Mouse (Mus musculus) embryonic facial prominence, embryonic 14.5 days (tissue): ENCODE results near the gene Uaca. TPM values are rescaled to one million over a fixed set of nuclear protein-coding genes. Genes with fewer than 3 reads are reported as not detected.
A peak's percentile ranks its signal among the peaks of the same experiment; 100 is the strongest.

ENCODE experiments used
- ATAC-seq: fragments of 200-750 bp; cut with Nextera tagmentation; 2 replicates; pipeline ENCODE4 v1.8.0; 2017; ENCODE audit warnings: low read depth, moderate number of reproducible peaks, moderate TSS enrichment
- DNase-seq: peaks from one replicate; pipeline ENCODE4 v3.0.0-alpha.2; 2015; ENCODE audit warnings: low spot score
- H3K27ac ChIP-seq: fragments of 300-500 bp; sonication (generic); replicated peaks from 2 replicates; pipeline ENCODE4 v1.5.1; 2014; ENCODE audit warnings: low read depth, mild to moderate bottlenecking, low read length, moderate library complexity
- H3K27me3 ChIP-seq: fragments of 300-500 bp; sonication (generic); replicated peaks from 2 replicates; pipeline ENCODE4 v1.6.1; 2014; ENCODE audit warnings: low read length; ENCODE audit not compliant: control insufficient read depth, insufficient read depth
- H3K36me3 ChIP-seq: fragments of 300-500 bp; sonication (generic); 2 replicates; pipeline ENCODE4 v1.6.1; 2014; ENCODE audit warnings: low read length, mixed read lengths; ENCODE audit not compliant: control insufficient read depth, insufficient read depth
- H3K4me1 ChIP-seq: fragments of 300-500 bp; sonication (generic); 2 replicates; pipeline ENCODE4 v1.6.1; 2014; ENCODE audit warnings: antibody characterized with exemption, low read length; ENCODE audit not compliant: control insufficient read depth, insufficient read depth
- H3K4me2 ChIP-seq: fragments of 300-500 bp; sonication (generic); 2 replicates; pipeline ENCODE4 v1.6.1; 2014; ENCODE audit warnings: low read depth, mild to moderate bottlenecking, low read length, moderate library complexity, mixed read lengths
- H3K4me3 ChIP-seq: fragments of 300-500 bp; sonication (generic); 2 replicates; pipeline ENCODE4 v1.5.1; 2014; ENCODE audit warnings: low read depth, mild to moderate bottlenecking, low read length
- H3K9ac ChIP-seq: fragments of 300-500 bp; sonication (generic); 2 replicates; pipeline ENCODE4 v1.6.1; 2014; ENCODE audit warnings: low read depth, mild to moderate bottlenecking, low read length, moderate library complexity, mixed read lengths
- H3K9me3 ChIP-seq: fragments of 300-500 bp; sonication (generic); 2 replicates; pipeline ENCODE4 v1.6.1; 2016; ENCODE audit warnings: low read length; ENCODE audit not compliant: control insufficient read depth
- WGBS: fragments of 180-500 bp; shearing (Covaris S2); extraction: QIAGEN DNeasy Blood & Tissue Kit; methylation state at CpG from one replicate; pipeline ENCODE4 v1.1.7; 2014; 5-methylcytosine and 5-hydroxymethylcytosine counted together
- polyA plus RNA-seq: library from polyadenylated mRNA; unstranded; fragments of >200 nt; fragmentation: Nextera tagmentation; extraction: Ambion mirVana; gene quantifications from 2 replicates; pipeline ENCODE4 v1.2.1, GENCODE M21; 2014

Gene Uaca
- polyA plus RNA-seq, 1 experiment from 2014 or later = 31.8 TPM

DNA sequence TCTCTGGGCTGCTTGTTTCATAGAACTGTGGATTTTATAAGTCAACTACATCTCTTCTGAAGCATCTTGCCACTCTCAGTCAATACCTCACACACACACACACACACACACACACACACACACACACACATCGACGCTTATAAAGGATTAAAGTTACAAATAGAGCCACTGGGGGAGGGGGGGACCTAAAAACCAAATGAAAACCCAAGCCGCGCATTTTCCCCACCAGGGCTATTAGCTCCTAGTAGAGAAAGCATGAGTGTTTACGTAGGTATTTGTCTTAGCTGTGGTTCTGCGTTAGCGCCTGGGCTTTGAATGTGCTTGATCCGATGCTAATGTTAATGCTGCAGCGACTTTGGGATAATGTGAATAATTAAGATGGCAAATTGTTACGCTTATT, 4.7 kb downstream of the Uaca start:
- Histone ChIP-seq H3K36me3 (no peaks in the 10 kb centered on the region), H3K9me3 (no peaks in the 10 kb centered on the region), H3K4me2 (no peak overlapping the region), H3K4me3 (no peak overlapping the region), H3K27me3 (no peaks in the 10 kb centered on the region), H3K4me1 (no peaks in the 10 kb centered on the region), H3K9ac (no peak overlapping the region), H3K27ac (no peak overlapping the region)
- DNase-seq (no peak), ATAC-seq (no peak)
- WGBS = 34% methylated on average over 10 of the region's 10 CpGs

DNA sequence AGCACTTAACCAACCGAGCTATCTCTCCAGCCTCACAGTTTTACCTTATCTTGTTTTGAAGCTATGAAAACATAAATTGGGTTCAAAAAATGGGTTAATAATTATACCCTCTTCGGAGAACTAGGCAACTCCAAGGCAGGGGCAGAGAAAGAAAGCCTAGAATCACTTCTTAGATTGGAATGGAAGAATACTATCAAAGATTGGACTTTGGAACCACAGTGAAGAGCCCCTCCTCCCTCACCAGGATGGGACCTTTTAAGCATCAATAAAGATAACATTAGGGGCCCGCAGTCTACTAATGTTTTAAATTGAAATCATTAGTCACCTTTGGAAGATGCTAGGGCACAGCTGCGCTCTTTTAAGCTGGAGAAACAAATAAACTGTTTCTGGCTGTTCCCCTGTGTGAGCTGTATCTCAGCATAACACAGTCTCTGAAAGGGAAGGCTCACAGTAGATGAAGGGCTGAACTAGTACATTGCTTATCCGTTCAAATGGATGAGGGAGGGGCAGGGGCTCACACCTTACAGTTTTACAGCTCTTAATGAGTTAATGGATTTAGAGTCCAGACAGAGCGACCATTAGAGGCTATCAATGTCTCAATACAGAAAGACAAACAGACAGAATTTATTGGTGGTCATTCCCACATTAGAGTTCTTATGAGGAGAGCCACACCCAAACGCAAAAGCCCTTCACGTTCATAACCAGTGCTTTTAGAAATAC, 6.5 kb downstream of the Uaca start:
- Histone ChIP-seq H3K9ac (no peak overlapping the region), H3K9me3 (no peaks in the 10 kb centered on the region), H3K4me1 (no peaks in the 10 kb centered on the region), H3K4me3 (no peak overlapping the region), H3K27ac (no peak overlapping the region), H3K27me3 (no peaks in the 10 kb centered on the region), H3K4me2 (no peak overlapping the region), H3K36me3 (no peaks in the 10 kb centered on the region)
- no peak for DNase-seq
- WGBS = 78% methylated on average over 8 of the region's 8 CpGs
- ATAC-seq = no peak

DNA sequence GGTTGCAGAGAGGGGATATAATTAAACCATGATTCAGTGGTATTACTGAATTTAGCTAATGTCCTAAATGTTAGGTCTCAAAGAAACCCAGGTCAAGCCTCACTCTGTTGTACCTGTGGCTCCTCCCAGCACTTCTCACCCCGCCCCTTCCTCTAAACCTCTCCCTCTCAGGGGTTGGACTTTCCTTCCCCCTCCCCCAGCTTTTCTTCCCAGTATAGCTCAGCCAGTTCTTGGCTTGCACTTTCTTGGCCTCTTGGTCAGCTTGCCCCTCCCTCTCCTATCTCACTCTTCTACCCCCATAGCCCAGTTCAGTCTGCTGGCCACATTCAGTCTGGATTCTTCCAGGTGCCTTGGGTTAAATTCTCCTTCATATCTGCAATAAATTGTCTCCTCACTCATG, 7.4 kb downstream of the Uaca start:
- H3K9me3 ChIP-seq = no peaks in the 10 kb centered on the region
- DNase-seq = no peak
- 64% methylated on average over 1 of the region's 1 CpGs for WGBS
- H3K4me2 ChIP-seq = no peak overlapping the region
- no peak for ATAC-seq
- H3K4me3 ChIP-seq = no peak overlapping the region
- H3K36me3 ChIP-seq = no peaks in the 10 kb centered on the region
- no peaks in the 10 kb centered on the region for H3K27me3 ChIP-seq
- no peak overlapping the region for H3K9ac ChIP-seq
- no peaks in the 10 kb centered on the region for H3K4me1 ChIP-seq
- H3K27ac ChIP-seq = no peak overlapping the region

DNA sequence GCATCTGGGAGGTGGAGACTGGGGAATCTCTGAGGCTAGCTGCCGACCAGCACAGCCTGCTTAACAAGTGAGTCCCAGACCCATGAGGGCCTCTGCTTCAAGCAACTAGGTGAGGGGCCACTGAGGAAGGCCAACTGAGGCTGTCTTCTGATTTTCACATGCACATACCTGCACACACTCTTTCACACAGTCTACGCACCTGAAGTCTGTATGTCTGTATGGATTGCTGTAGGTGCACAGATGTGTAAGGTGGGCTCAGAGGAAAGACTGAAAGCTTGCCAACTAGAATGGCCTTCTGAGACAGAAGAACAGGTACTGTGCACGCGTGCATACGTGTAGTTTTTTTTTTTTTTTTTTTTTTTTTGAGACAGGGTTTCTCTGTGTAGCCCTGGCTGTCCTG, 8.0 kb downstream of the Uaca start:
- no peak overlapping the region for H3K4me2 ChIP-seq
- no peaks in the 10 kb centered on the region for H3K9me3 ChIP-seq
- DNase-seq (no peak), ATAC-seq (no peak)
- 93% methylated on average over 5 of the region's 5 CpGs for WGBS
- H3K4me1 ChIP-seq = no peaks in the 10 kb centered on the region
- H3K36me3 ChIP-seq = no peaks in the 10 kb centered on the region
- no peak overlapping the region for H3K4me3 ChIP-seq
- no peak overlapping the region for H3K9ac ChIP-seq
- no peaks in the 10 kb centered on the region for H3K27me3 ChIP-seq
- no peak overlapping the region for H3K27ac ChIP-seq

DNA sequence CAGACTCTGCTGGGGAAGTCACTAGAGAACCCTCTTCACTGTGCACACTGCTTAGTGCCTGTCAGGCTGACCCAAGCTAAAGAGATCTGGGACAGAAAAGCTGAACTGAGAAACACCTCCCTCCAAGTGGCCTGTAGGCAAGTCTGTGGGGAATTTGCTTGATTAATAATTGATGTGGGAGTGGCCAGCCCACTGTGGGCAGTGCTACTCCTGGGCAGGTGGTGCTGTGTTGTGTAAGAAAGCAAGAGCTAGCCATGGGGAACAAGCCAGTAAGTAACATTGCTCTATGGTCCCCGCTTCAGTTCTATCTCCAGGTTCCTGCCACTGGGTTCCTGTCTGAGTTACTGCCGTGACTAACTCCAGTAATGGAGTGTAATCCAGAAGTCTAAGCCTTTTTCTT, 11.7 kb downstream of the Uaca start:
- ATAC-seq = no peak
- no peaks in the 10 kb centered on the region for H3K27me3 ChIP-seq
- H3K4me2 ChIP-seq = no peak overlapping the region
- no peaks in the 10 kb centered on the region for H3K36me3 ChIP-seq
- 97% methylated on average over 2 of the region's 2 CpGs for WGBS
- no peak overlapping the region for H3K4me3 ChIP-seq
- H3K27ac ChIP-seq = no peak overlapping the region
- H3K9me3 ChIP-seq = no peaks in the 10 kb centered on the region
- no peak overlapping the region for H3K9ac ChIP-seq
- DNase-seq = no peak
- H3K4me1 ChIP-seq = no peaks in the 10 kb centered on the region

DNA sequence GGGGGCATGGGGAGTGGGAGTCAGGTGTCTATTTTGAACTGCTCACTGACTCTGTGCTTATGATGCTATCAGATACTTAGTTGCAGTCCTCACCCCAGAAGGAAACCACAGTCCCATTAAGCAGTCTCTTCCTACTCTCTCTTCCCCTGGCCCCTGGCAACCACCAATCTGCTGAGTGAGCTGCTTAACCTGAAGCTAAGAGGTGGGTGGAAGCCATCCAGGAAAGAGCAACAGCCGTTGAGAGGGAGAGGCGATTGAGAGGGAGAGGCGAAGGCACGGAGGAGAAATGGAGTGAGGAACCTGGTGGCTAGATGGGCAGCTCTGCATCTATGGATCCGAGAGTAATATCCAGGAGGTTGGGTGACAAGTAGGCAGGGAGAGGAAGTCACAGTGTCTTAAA, 13.7 kb downstream of the Uaca start:
- Histone ChIP-seq H3K4me2 (no peak overlapping the region), H3K27ac (no peak overlapping the region), H3K4me1 (peaks cover 2% of the 10 kb centered on the region), H3K9me3 (no peaks in the 10 kb centered on the region), H3K9ac (no peak overlapping the region), H3K27me3 (no peaks in the 10 kb centered on the region), H3K36me3 (no peaks in the 10 kb centered on the region), H3K4me3 (no peak overlapping the region)
- no peak for DNase-seq
- WGBS = 85% methylated on average over 5 of the region's 5 CpGs
- ATAC-seq = no peak

DNA sequence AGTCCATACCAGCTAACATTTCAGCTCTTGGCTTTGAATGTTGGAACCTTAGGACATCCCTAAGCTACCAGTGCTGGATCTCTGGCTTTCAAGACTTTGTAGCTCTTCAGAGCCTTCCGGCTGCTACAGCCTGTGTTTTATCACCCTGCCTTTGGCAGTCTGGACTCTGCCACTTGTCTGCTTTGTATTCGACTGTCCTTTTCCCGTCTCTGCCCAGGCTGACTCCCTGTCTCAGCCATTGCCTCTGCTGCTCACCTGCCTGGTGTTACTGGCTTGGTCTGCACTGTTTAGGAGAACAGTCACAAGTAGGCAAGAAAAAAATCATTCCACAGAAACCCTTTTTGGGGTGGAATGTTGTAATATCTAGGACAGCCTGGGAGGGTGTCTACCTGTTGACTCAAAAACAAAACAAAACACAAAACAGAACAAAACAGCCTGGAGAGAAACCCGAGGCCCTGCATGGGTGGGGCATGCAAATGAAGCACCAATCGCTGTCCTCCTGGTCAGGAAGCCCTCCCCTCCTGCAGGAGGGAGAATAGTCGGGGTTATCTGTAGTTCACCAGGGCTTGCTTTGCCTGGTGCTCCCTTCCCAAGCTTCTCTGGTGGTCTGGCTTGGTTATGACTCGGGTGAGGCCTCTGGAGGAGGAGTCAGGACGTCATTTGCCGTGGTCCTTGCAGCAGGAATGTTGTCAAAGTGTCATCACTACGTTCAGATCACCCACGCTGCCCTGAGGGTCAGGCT, 19.0 kb downstream of the Uaca start:
- Histone ChIP-seq H3K27me3 (no peaks in the 10 kb centered on the region), H3K4me3 (no peak overlapping the region), H3K9ac (no peak overlapping the region), H3K27ac (peak overlapping the region; percentile 39; the same call in 1 of the 2 replicates), H3K9me3 (no peaks in the 10 kb centered on the region), H3K4me2 (peak overlapping the region; percentile 39), H3K4me1 (peaks cover 13% of the 10 kb centered on the region), H3K36me3 (no peaks in the 10 kb centered on the region)
- ATAC-seq (peak; percentile 94), DNase-seq (peak; percentile 86)
- WGBS = 14% methylated on average over 11 of the region's 11 CpGs

DNA sequence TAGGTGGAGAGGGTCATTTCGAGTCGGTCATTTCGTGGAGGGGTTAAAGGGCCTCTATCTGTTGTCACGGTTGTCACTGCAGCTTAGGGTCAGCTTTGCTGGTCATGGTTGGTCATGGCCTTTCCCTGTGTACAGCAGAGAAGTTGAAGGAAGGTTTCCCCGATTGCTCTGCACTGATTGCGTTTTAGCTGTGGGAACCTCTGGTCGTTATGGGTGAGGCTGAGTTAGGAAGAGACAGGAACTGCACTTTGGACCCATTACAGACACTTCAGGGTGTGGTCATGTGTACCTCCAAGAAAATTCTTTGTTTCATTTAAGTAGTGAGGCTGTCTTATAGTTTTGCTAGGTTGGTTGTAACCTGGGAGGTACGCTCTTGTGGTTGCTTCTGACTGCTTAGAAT, 21.2 kb downstream of the Uaca start:
- no peaks in the 10 kb centered on the region for H3K36me3 ChIP-seq
- no peaks in the 10 kb centered on the region for H3K27me3 ChIP-seq
- H3K9me3 ChIP-seq = no peaks in the 10 kb centered on the region
- peaks cover 13% of the 10 kb centered on the region for H3K4me1 ChIP-seq
- 85% methylated on average over 8 of the region's 8 CpGs for WGBS
- H3K4me3 ChIP-seq = no peak overlapping the region
- no peak overlapping the region for H3K4me2 ChIP-seq
- no peak overlapping the region for H3K27ac ChIP-seq
- ATAC-seq = no peak
- H3K9ac ChIP-seq = no peak overlapping the region
- DNase-seq = no peak

DNA sequence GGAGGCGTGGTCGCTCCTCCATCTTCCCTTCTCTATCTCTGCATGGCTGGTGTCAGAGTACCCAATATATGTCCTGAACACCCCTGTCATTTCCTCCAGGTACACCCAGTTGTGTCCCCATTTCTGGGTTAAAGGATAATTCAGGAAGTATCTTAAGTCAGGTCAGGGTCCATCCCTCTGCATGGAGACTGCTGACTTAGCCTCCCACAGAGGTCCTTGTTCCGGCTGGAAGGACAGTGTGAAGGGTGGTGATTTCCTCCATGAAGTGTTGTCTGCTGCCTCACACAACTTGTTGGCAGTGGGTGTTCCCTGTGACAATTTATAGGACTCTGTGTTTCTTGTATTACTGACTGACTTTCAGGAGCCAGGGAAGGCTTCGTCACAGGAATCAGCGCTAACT, 23.2 kb downstream of the Uaca start:
- ATAC-seq (no peak), DNase-seq (no peak)
- Histone ChIP-seq H3K4me3 (no peak overlapping the region), H3K4me1 (peaks cover 13% of the 10 kb centered on the region), H3K36me3 (no peaks in the 10 kb centered on the region), H3K4me2 (no peak overlapping the region), H3K9ac (no peak overlapping the region), H3K27ac (no peak overlapping the region), H3K27me3 (no peaks in the 10 kb centered on the region), H3K9me3 (no peaks in the 10 kb centered on the region)
- WGBS = 87% methylated on average over 5 of the region's 5 CpGs
